Mouse (Mus musculus) forebrain, postnatal 0 days (tissue): ENCODE results near the gene Olfr619. TPM values are rescaled to one million over a fixed set of nuclear protein-coding genes. Genes with fewer than 3 reads are reported as not detected.

Experiments
- ATAC-seq: fragments of 200-750 bp; cut with Nextera tagmentation; 2 replicates; pipeline ENCODE4 v1.8.0; 2017; ENCODE audit warnings: mild to moderate bottlenecking, moderate library complexity
- DNase-seq: peaks from one replicate; pipeline ENCODE4 v3.0.0-alpha.2; 2015
- H3K27ac ChIP-seq: fragments of 300-500 bp; sonication (generic); 2 replicates; pipeline ENCODE4 v1.5.1; 2014; ENCODE audit warnings: low read depth, mild to moderate bottlenecking, antibody characterized with exemption, low read length, moderate library complexity, mixed read lengths
- H3K27me3 ChIP-seq: fragments of 300-500 bp; sonication (generic); 2 replicates; pipeline ENCODE4 v1.6.1; 2014; ENCODE audit warnings: mild to moderate bottlenecking, low read length, mixed read lengths; ENCODE audit not compliant: insufficient read depth
- H3K36me3 ChIP-seq: fragments of 300-500 bp; sonication (generic); 2 replicates; pipeline ENCODE4 v1.6.1; 2014; ENCODE audit warnings: mild to moderate bottlenecking, moderate library complexity; ENCODE audit not compliant: insufficient read depth
- H3K4me1 ChIP-seq: fragments of 300-500 bp; sonication (generic); 2 replicates; pipeline ENCODE4 v1.6.1; 2014; ENCODE audit warnings: antibody characterized with exemption; ENCODE audit not compliant: insufficient read depth
- H3K4me2 ChIP-seq: fragments of 300-500 bp; sonication (generic); 2 replicates; pipeline ENCODE4 v1.6.1; 2014; ENCODE audit warnings: low read depth, mild to moderate bottlenecking, moderate library complexity
- H3K4me3 ChIP-seq: fragments of 300-500 bp; sonication (generic); 2 replicates; pipeline ENCODE4 v1.5.1; 2014; ENCODE audit warnings: low read depth, low read length, mixed read lengths
- H3K9ac ChIP-seq: fragments of 300-500 bp; sonication (generic); 2 replicates; pipeline ENCODE4 v1.6.1; 2014; ENCODE audit warnings: mild to moderate bottlenecking
- H3K9me3 ChIP-seq: fragments of 300-500 bp; sonication (generic); 2 replicates; pipeline ENCODE4 v1.6.1; 2016; ENCODE audit warnings: low read length
- CTCF ChIP-seq: sonication (generic); IDR thresholded peaks from 2 replicates; pipeline ENCODE4 v1.5.1; 2016; ENCODE audit warnings: antibody characterized with exemption, control low read depth, low read depth
- WGBS: fragments of 180-500 bp; shearing (Covaris S2); extraction: QIAGEN DNeasy Blood & Tissue Kit; methylation state at CpG from one replicate; pipeline ENCODE4 v1.1.7; 2014; 5-methylcytosine and 5-hydroxymethylcytosine counted together
- polyA plus RNA-seq: library from polyadenylated mRNA; unstranded; fragments of >200 nt; fragmentation: Nextera tagmentation; extraction: Ambion mirVana; gene quantifications from 2 replicates; pipeline ENCODE4 v1.2.1, GENCODE M21; 2015
- total RNA-seq: library from RNA; depleted of rRNA; stranded (reverse); fragments of >200 nt; gene quantifications from 2 replicates; pipeline ENCODE4 v1.2.3, GENCODE M21; 2014; rRNA removed

Gene Olfr619
- not detected in 2 replicates for total RNA-seq
- polyA plus RNA-seq: not detected in 2 replicates

DNA sequence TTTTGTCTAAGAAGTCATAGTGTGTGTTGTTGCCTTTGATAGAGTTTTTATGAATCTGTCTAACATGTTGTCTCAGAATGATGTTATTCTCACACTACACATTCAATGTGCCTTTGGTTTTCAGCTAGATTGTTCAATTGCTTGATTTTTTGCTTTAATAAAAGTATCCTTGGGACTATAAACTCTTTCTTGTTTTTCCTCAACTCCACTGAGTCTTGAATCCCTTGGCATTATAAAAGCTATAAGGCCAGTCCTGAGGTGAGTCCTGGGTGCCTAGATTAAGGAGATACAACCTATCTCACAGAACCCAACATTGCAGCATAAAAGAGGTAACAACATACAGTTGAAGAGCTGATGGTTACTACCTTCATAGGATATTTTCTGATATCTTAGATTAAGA lies at the start of gene Olfr619:
TSS of gene Olfr619 (plus strand) at position 301 of the 400 bp plus-strand sequence.
- no peaks in the 10 kb centered on the region for H3K9me3 ChIP-seq
- H3K36me3 ChIP-seq: no peaks in the 10 kb centered on the region
- no peak within 1 kb of the TSS for H3K4me2 ChIP-seq
- DNase-seq (no peak), ATAC-seq (no peak)
- H3K27ac ChIP-seq: no peak within 1 kb of the TSS
- H3K4me3 ChIP-seq: no peak within 1 kb of the TSS
- no peaks in the 10 kb centered on the region for H3K4me1 ChIP-seq
- H3K27me3 ChIP-seq: no peaks in the 10 kb centered on the region
- TF ChIP-seq CTCF: no peak
- H3K9ac ChIP-seq: no peak within 1 kb of the TSS

- ATAC-seq: no peak
Observed at GRCm38 (mm10) chr7:103555779-103556178, 44.6 kb upstream of the Olfr619 start, which contains the start of gene Olfr615. Gene Olfr615 (plus strand): TSS chr7:103556079.

GRCm38 (mm10) chr7:103569043-103569442 lies 31.3 kb upstream of the Olfr619 start, which contains the start of gene Olfr616:
Gene Olfr616 (minus strand): TSS chr7:103569143.
- DNase-seq: no peak
- no peak for TF ChIP-seq CTCF

More at GRCm38 (mm10) chr7:103555779-103556178, 44.6 kb upstream of the Olfr619 start, which contains the start of gene Olfr615:
- no peak for DNase-seq
- Histone ChIP-seq H3K27ac (no peak within 1 kb of the TSS), H3K27me3 (no peaks in the 10 kb centered on the region), H3K4me3 (no peak within 1 kb of the TSS), H3K4me2 (no peak within 1 kb of the TSS), H3K4me1 (no peaks in the 10 kb centered on the region), H3K9ac (no peak within 1 kb of the TSS), H3K9me3 (no peaks in the 10 kb centered on the region), H3K36me3 (no peaks in the 10 kb centered on the region)
- TF ChIP-seq CTCF: no peak
- WGBS: 81% methylated on average over 2 of the region's 2 CpGs

DNA sequence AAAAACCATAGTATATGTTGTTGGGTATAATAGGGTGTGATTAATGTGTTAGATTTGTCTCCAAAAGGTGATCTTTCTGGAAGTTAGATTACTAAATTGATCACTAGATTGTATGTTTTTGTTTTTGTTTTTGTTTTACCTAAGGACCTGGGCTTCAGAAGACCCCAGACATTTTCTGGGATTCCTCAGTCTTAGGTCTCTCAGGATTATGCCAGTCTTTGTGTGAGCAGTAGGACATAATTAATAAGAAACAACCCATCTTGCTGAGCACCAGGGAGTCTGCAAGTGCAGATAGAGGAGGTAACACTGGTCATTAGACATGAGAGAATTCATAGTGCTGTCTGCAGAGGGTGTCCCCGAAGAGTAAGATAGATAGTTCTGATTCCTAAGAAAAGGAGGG lies 27.6 kb upstream of the Olfr619 start, which contains the start of gene Olfr617:
TSS of gene Olfr617 (plus strand) at position 301 of the 400 bp plus-strand sequence.
- H3K9me3 ChIP-seq: no peaks in the 10 kb centered on the region
- no peaks in the 10 kb centered on the region for H3K36me3 ChIP-seq
- H3K4me3 ChIP-seq: no peak within 1 kb of the TSS
- DNase-seq (no peak), ATAC-seq (no peak)
- H3K4me2 ChIP-seq: no peak within 1 kb of the TSS
- no peak within 1 kb of the TSS for H3K9ac ChIP-seq
- WGBS: 82% methylated on average over 1 of the region's 1 CpGs
- no peak for TF ChIP-seq CTCF
- H3K4me1 ChIP-seq: no peaks in the 10 kb centered on the region
- H3K27ac ChIP-seq: no peak within 1 kb of the TSS
- no peaks in the 10 kb centered on the region for H3K27me3 ChIP-seq

More at GRCm38 (mm10) chr7:103569043-103569442, 31.3 kb upstream of the Olfr619 start, which contains the start of gene Olfr616:
- Histone ChIP-seq H3K4me3 (no peak within 1 kb of the TSS), H3K4me2 (no peak within 1 kb of the TSS), H3K9me3 (no peaks in the 10 kb centered on the region), H3K36me3 (no peaks in the 10 kb centered on the region), H3K27me3 (no peaks in the 10 kb centered on the region), H3K27ac (no peak within 1 kb of the TSS), H3K9ac (no peak within 1 kb of the TSS), H3K4me1 (no peaks in the 10 kb centered on the region)
- WGBS: 88% methylated on average over 3 of the region's 3 CpGs
- no peak for ATAC-seq

- no peak for TF ChIP-seq CTCF
Observed at GRCm38 (mm10) chr7:103589803-103590202, 10.6 kb upstream of the Olfr619 start, which contains the start of gene Olfr618. Gene Olfr618 (plus strand): TSS chr7:103590103.

DNA sequence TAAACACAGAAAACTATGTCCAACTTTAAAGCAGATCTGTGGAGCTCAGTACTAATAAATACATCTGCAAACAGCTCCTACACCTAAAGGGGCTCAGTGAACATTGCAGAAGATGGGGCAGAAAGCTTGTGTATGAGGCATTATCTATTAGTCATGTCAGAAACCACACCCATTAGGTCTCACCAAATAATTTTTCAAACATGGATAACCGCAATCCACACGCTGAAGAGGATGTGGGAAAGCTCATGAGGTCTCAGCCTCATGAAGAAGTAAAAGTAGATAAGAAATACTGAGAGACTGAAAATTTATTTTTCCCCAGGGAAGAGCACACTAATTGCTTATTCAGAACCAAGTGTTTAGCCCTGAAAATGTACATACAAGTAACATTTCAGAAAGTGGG lies 7.0 kb downstream of the Olfr619 start:
- Histone ChIP-seq H3K4me1 (no peaks in the 10 kb centered on the region), H3K27me3 (no peaks in the 10 kb centered on the region), H3K27ac (no peak overlapping the region), H3K4me3 (no peak overlapping the region), H3K9me3 (no peaks in the 10 kb centered on the region), H3K9ac (no peak overlapping the region), H3K36me3 (no peaks in the 10 kb centered on the region), H3K4me2 (no peak overlapping the region)
- TF ChIP-seq CTCF: no peak
- DNase-seq: no peak
- 91% methylated on average over 2 of the region's 2 CpGs for whole genome bisulfite sequencing
- no peak for ATAC-seq

More at GRCm38 (mm10) chr7:103589803-103590202, 10.6 kb upstream of the Olfr619 start, which contains the start of gene Olfr618:
- ATAC-seq (no peak), DNase-seq (no peak)
- Histone ChIP-seq H3K36me3 (no peaks in the 10 kb centered on the region), H3K4me1 (no peaks in the 10 kb centered on the region), H3K27ac (no peak within 1 kb of the TSS), H3K9me3 (no peaks in the 10 kb centered on the region), H3K9ac (no peak within 1 kb of the TSS), H3K27me3 (no peaks in the 10 kb centered on the region), H3K4me3 (no peak within 1 kb of the TSS), H3K4me2 (no peak within 1 kb of the TSS)
- 48% methylated on average over 2 of the region's 2 CpGs for WGBS

DNA sequence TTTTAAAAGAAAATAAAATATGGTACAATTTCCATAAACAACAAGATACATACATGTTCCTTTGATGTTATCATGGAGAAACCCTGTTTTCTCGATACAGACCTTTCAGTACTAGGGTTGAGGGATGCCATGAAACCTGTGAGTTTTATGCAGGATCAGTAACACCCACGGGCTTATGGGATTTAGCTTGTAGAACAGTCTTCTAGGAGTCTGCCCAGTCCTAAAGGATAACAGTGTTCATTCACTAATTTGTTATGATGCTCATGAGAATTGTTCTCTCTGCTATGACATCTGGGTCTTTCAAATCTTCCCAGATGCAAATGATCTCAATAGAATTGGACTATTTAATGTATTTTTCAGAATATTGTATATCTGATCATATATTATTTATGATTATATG lies 12.1 kb downstream of the Olfr619 start, which contains the start of gene Olfr620:
TSS of gene Olfr620 (minus strand) at position 101 of the 400 bp plus-strand sequence.
- Histone ChIP-seq H3K27ac (no peak within 1 kb of the TSS), H3K36me3 (no peaks in the 10 kb centered on the region), H3K4me2 (no peak within 1 kb of the TSS), H3K4me1 (no peaks in the 10 kb centered on the region), H3K9ac (no peak within 1 kb of the TSS), H3K27me3 (no peaks in the 10 kb centered on the region), H3K4me3 (no peak within 1 kb of the TSS), H3K9me3 (no peaks in the 10 kb centered on the region)
- TF ChIP-seq CTCF: no peak
- 75% methylated on average over 2 of the region's 2 CpGs for WGBS
- ATAC-seq: no peak
- DNase-seq: no peak
